Mouse (Mus musculus): Measurements from ENCODE around the gene Prrc2c. TPM values are rescaled to one million over a fixed set of nuclear protein-coding genes. Genes with fewer than 3 reads are reported as not detected.
A peak's percentile ranks its signal among the peaks of the same experiment; 100 is the strongest.

Prrc2c gene
- polyA plus RNA-seq, 1 experiment = 41.5 TPM

DNA sequence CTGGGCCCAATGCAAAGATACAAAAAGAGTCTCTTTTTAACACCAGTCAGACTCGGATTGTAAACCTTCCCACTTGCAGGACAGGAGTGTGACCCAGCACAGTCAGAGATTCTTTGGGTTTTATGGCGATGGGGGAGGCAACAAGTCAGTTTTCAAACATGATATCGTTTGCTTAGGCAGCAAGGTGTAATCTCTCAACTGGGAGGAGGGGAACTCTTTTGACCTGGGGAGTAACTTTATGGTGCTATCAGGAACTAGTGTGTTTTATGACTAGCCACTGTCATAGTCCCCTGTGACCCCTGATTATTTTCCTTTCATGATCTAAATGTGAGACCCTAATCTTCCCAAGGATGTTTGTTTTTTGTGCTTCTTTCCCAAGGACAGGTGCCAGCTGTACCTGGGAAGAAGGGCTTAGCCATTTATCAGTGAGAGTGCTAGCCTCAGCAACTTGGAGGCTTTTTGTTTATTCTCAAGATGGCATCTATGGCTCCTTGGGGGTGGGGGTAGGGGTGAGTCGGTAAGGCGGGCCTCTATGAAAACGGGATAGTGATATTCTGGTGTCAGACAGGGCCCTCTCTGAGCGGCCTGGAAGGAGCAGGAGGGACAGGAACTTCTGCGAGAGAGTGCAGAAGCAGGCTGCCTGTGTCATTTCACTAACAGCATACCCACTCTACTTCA is 39.8 kb downstream of the Prrc2c start:
- TF ChIP-seq CTCF (IDR thresholded peaks at IDR 0.05; ENCODE audit: extremely low read depth, insufficient read depth, low read length) (no peak), POLR2A (IDR thresholded peaks at IDR 0.05; ENCODE audit: extremely low read depth, insufficient read depth, low read length) (no peak)
- H3K4me1 ChIP-seq (ENCODE audit: control insufficient read depth, insufficient read depth, low read length) = no peaks in the 10 kb centered on the region
- H3K4me3 ChIP-seq (ENCODE audit: insufficient read depth, low read length) = no peak overlapping the region
- no peak overlapping the region for H3K27ac ChIP-seq (ENCODE audit: insufficient read depth, low read length)

DNA sequence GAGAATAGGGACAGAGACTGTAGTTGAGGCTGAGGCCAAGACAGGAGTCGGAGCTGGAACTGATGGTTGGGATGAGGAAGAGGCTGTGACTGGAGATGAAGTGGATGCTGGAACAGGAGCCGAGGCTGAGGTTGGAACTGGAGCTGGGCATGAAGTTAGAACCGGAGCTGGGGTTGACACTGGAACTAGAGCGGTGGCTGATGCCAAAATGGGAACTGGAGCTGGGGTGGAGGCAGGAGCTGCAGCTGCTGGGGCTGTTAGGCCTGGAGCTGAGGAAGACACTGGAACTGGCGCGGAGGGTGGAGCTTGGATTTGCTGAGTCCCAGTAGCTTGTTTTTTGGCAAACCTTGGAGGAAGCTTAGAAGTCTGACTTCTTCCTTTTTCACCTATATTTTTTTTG is 42.5 kb downstream of the Prrc2c start:
- TF ChIP-seq CTCF (IDR thresholded peaks at IDR 0.05; ENCODE audit: extremely low read depth, insufficient read depth, low read length) (no peak), POLR2A (IDR thresholded peaks at IDR 0.05; ENCODE audit: extremely low read depth, insufficient read depth, low read length) (no peak)
- Histone ChIP-seq H3K4me1 (ENCODE audit: control insufficient read depth, insufficient read depth, low read length) (no peaks in the 10 kb centered on the region), H3K27ac (ENCODE audit: insufficient read depth, low read length) (no peak overlapping the region), H3K4me3 (ENCODE audit: insufficient read depth, low read length) (no peak overlapping the region)

DNA sequence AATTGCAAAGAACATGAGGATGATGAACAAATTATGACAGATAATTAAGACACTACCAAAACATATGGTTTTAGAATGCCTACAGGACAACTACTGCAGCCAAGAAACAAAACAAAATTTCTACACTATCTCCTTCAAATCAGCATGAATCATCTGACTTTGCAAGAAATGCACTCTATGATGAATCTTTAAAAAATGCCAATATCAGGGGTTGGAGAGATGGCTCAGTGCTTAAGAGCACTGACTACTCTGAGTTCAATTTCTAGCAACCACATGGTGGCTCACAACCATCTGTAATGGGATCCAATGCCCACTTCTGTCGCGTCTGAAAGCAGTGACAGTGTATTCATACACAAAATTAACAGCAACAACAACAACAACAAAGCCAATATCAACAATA is 46.6 kb downstream of the Prrc2c start:
- Histone ChIP-seq H3K4me1 (ENCODE audit: control insufficient read depth, insufficient read depth, low read length) (no peaks in the 10 kb centered on the region), H3K4me3 (ENCODE audit: insufficient read depth, low read length) (no peak overlapping the region), H3K27ac (ENCODE audit: insufficient read depth, low read length) (no peak overlapping the region)
- TF ChIP-seq CTCF (IDR thresholded peaks at IDR 0.05; ENCODE audit: extremely low read depth, insufficient read depth, low read length) (no peak), POLR2A (IDR thresholded peaks at IDR 0.05; ENCODE audit: extremely low read depth, insufficient read depth, low read length) (no peak)

DNA sequence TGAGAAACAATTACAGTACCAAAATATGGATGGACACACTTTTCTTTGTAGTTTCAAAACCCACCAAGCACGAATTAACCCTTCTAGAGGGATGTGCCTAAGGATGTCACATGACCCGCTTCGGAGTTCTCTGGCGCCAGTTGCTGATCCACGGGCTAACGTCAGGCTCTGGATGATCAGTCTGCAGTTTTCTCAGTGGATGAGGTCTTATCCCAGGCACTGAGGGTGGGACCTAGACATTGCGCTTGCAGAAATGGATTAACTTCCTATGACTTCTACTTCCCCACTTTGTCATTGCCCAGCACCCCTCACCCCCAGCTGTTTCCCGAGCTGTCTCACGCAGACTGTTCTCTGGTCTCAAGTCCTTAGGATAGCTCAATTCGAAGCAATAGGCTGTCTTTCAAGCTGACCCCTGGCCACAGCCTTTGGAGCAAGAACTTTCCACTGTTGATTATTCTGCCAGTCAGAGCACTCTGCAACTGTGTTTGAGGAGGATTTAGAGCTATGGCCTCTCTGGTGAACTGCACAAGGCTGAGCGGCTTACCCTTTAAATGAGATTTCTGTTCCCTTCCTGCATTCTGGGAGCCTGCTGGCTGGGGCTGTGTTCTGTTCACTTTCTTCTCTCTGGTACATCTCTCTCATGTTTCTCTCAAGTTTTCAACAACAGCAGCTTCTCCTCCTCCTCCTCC is 74.7 kb downstream of the Prrc2c start:
- Histone ChIP-seq H3K4me3 (ENCODE audit: insufficient read depth, low read length) (no peak overlapping the region), H3K4me1 (ENCODE audit: control insufficient read depth, insufficient read depth, low read length) (no peaks in the 10 kb centered on the region), H3K27ac (ENCODE audit: insufficient read depth, low read length) (no peak overlapping the region)
- no peak for TF ChIP-seq CTCF (IDR thresholded peaks at IDR 0.05; ENCODE audit: extremely low read depth, insufficient read depth, low read length)

DNA sequence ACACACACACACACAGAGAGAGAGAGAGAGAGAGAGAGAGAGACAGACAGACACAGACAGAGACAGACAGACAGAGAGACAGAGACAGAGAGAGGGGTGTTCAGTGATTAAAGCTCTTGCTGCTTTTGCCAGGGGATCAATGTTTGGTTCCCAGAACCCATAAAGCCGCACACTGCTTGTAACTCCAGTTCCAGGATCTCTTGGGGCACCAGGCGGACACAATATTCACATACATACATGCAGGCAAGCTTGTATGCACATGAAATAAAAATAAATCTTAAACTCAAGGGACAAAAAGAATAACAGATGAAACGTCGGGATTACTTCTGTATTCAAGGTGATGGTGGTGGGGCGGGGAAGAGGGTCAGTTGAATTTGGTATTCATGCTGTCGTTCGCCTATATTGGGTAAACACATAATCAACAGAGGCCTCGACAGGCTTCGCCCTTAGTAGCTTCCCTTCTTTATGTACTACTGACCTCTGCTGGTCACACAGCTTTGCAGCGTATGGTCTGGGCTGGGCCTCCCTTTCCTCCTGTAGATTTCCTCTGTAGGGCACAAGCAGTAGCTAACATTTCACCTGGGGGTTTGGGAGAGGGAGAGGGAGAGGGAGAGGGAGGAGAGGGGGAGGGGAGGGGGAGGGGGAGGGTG is 75.4 kb downstream of the Prrc2c start:
- Histone ChIP-seq H3K4me3 (ENCODE audit: insufficient read depth, low read length) (no peak overlapping the region), H3K4me1 (ENCODE audit: control insufficient read depth, insufficient read depth, low read length) (no peaks in the 10 kb centered on the region), H3K27ac (ENCODE audit: insufficient read depth, low read length) (no peak overlapping the region)
- peak; percentile 94 for TF ChIP-seq CTCF (IDR thresholded peaks at IDR 0.05; ENCODE audit: extremely low read depth, insufficient read depth, low read length)
- TF ChIP-seq POLR2A (IDR thresholded peaks at IDR 0.05; ENCODE audit: extremely low read depth, insufficient read depth, low read length) = no peak

DNA sequence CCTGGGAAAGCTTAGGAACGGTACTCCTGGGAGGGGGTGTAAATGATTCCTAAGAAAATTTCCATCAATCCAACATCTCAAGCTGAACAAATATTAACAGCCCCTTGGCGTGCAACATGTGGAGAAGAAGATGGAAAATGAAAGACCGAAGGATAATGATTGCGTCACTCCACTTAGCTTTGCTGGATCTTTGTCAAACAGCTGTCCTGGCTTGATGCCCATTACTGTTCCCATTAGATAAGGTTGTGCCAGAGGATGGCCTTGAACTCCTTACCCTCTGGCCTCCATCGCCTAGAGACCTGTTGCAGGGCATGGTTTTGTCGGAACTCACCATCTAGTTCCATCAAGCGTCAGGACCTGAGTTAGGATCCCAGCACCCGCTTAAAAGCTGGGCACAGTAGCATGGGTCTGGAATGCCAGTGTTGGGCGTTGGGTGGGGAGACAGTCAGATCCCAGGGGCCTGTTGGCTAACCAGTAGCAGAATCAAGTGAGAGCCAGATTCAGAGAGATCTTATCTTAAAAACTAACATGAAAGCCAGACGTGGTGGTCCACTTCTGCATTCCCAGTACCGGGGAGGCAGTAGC is 80.0 kb downstream of the Prrc2c start:
- no peak overlapping the region for H3K27ac ChIP-seq (ENCODE audit: insufficient read depth, low read length)
- H3K4me3 ChIP-seq (ENCODE audit: insufficient read depth, low read length) = no peak overlapping the region
- no peaks in the 10 kb centered on the region for H3K4me1 ChIP-seq (ENCODE audit: control insufficient read depth, insufficient read depth, low read length)

DNA sequence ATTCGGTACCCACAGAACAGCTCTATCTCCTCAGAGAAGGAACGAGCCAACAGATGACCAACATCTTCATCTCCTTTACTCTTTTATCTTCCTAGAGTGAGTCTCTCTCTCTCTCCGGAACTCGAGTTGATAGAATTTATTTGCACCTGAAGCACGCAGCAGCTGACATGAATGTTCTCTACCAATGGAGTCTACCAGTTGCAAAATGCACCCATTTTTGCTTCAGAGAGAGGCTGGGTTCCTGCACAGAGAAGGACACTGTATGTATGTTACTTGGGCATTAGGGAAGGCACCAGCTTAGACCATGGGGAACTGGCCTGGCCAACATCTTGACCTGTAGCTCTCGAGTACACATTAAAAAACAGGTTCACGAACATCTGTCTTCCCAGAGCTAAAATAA is 82.2 kb downstream of the Prrc2c start, which contains the start of gene Myocos:
Myocos (minus strand) TSS at position 101 of the 400 bp plus-strand sequence.
- no peak within 1 kb of the TSS for H3K27ac ChIP-seq (ENCODE audit: insufficient read depth, low read length)
- no peaks in the 10 kb centered on the region for H3K4me1 ChIP-seq (ENCODE audit: control insufficient read depth, insufficient read depth, low read length)
- TF ChIP-seq POLR2A (IDR thresholded peaks at IDR 0.05; ENCODE audit: extremely low read depth, insufficient read depth, low read length) (no peak), CTCF (IDR thresholded peaks at IDR 0.05; ENCODE audit: extremely low read depth, insufficient read depth, low read length) (no peak)
- no peak within 1 kb of the TSS for H3K4me3 ChIP-seq (ENCODE audit: insufficient read depth, low read length)

More for the DNA sequence above, 80.0 kb downstream of the Prrc2c start:
- TF ChIP-seq POLR2A (IDR thresholded peaks at IDR 0.05; ENCODE audit: extremely low read depth, insufficient read depth, low read length) (no peak), CTCF (IDR thresholded peaks at IDR 0.05; ENCODE audit: extremely low read depth, insufficient read depth, low read length) (no peak)

DNA sequence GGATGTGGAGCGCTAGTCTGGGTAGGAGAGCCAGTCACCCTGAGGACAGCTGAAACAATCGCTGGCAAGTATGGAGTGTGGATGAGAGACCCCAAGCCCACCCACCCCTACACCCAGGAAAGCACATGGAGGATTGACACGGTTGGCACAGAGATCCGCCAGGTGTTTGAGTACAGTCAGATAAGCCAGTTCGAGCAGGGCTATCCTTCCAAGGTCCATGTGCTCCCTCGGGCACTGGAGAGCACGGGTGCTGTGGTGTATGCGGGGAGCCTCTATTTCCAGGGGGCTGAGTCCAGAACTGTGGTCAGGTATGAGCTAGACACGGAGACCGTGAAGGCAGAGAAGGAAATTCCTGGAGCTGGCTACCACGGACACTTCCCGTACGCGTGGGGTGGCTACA is 91.9 kb downstream of the Prrc2c start:
- H3K4me1 ChIP-seq (ENCODE audit: control insufficient read depth, insufficient read depth, low read length) = no peaks in the 10 kb centered on the region
- H3K4me3 ChIP-seq (ENCODE audit: insufficient read depth, low read length) = no peak overlapping the region
- no peak for TF ChIP-seq CTCF (IDR thresholded peaks at IDR 0.05; ENCODE audit: extremely low read depth, insufficient read depth, low read length)
- TF ChIP-seq POLR2A (IDR thresholded peaks at IDR 0.05; ENCODE audit: extremely low read depth, insufficient read depth, low read length) = no peak
- H3K27ac ChIP-seq (ENCODE audit: insufficient read depth, low read length) = no peak overlapping the region

DNA sequence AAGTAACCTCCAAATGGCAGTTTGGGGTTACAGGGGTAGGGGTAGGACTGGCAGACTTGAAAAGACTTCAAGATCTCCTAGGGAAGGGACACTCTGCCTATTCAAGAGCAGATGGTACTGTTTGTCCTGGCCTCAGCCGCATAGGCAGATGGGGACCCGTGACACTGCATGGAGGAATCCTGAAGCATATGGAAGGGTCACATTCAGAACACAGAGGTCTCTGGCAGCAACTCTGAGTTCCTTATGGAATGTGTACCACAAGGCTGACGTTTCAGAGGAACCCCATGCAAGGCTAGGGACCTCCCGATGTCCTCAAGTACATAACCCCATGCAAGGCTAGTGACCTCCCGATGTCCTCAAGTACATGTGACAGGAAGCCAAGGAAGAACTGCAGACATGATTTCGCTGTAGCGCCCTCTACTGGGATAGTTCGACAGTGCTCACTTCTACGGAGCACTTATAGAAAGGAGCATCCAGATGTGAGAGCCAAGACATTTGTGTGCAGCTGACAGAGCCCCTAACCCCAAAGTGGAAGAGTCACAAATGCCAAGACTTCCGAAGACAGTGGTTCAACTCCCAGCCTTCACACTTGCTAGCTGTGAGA is 94.2 kb downstream of the Prrc2c start:
- H3K4me1 ChIP-seq (ENCODE audit: control insufficient read depth, insufficient read depth, low read length) = no peaks in the 10 kb centered on the region
- no peak overlapping the region for H3K4me3 ChIP-seq (ENCODE audit: insufficient read depth, low read length)
- no peak overlapping the region for H3K27ac ChIP-seq (ENCODE audit: insufficient read depth, low read length)
- TF ChIP-seq CTCF (IDR thresholded peaks at IDR 0.05; ENCODE audit: extremely low read depth, insufficient read depth, low read length) (0 out of 2 replicates have a peak, but pooled peaks have one; percentile 14), POLR2A (IDR thresholded peaks at IDR 0.05; ENCODE audit: extremely low read depth, insufficient read depth, low read length) (no peak)
